Mouse (Mus musculus): ENCODE results near the gene Cyb5b.

- TF ChIP-seq POLR2A (IDR thresholded peaks at IDR 0.05; ENCODE audit: extremely low read depth, insufficient read depth, low read length), result no peak
- TF ChIP-seq CTCF (IDR thresholded peaks at IDR 0.05; ENCODE audit: extremely low read depth, insufficient read depth, low read length), result no peak
These were observed 7.4 kb downstream of the Cyb5b start for GRCm38 (mm10) chr8:107157836-107158235.
